Mouse (Mus musculus): ENCODE measurements around the gene Kcnh1. TPM values are rescaled to one million over a fixed set of nuclear protein-coding genes. Genes with fewer than 3 reads are reported as not detected.

Kcnh1 gene
- total and polyA plus RNA-seq, 2 experiments from 2014 or later, result 0.10 to 0.31 TPM

GRCm38 (mm10) chr1:192489908-192490825 is 299.6 kb downstream of the Kcnh1 start:
- H3K27ac ChIP-seq (ENCODE audit: low read depth), result no peak overlapping the region

GRCm38 (mm10) chr1:192497505-192497904 is 306.9 kb downstream of the Kcnh1 start:
- no peaks in the 10 kb centered on the region for H3K36me3 ChIP-seq (replicated peaks; ENCODE audit: control insufficient read depth, insufficient read depth, low read length)
- WGBS, result 59% methylated on average over 2 of the region's 2 CpGs
- ATAC-seq (ENCODE audit: insufficient read depth, low read depth) (no peak), DNase-seq (ENCODE audit: low spot score) (no peak)
- no peak overlapping the region for H3K4me2 ChIP-seq (ENCODE audit: low read depth, low read length)
- H3K9ac ChIP-seq (replicated peaks; ENCODE audit: low read depth, low read length), result no peak overlapping the region
- 0 out of 2 replicates have a peak, but pooled peaks cover 4% of the 10 kb centered on the region for H3K9me3 ChIP-seq (replicated peaks; ENCODE audit: control insufficient read depth, low read length)
- no peak for TF ChIP-seq CTCF (IDR thresholded peaks at IDR 0.05; ENCODE audit: low read depth)
- TF ChIP-seq EP300 (IDR thresholded peaks at IDR 0.05; ENCODE audit: low read depth), result no peak
- no peaks in the 10 kb centered on the region for H3K27me3 ChIP-seq (ENCODE audit: control insufficient read depth, insufficient read depth, low read length)
- no peak overlapping the region; the same call in 1 of the 2 replicates for H3K27ac ChIP-seq (ENCODE audit: low read depth)
- H3K4me3 ChIP-seq (ENCODE audit: low read depth, low read length), result no peak overlapping the region
- H3K4me1 ChIP-seq (ENCODE audit: control insufficient read depth, insufficient read depth), result no peaks in the 10 kb centered on the region

More at GRCm38 (mm10) chr1:192489908-192490825, 299.6 kb downstream of the Kcnh1 start:
- Histone ChIP-seq H3K4me1 (ENCODE audit: control insufficient read depth, insufficient read depth) (no peaks in the 10 kb centered on the region), H3K36me3 (replicated peaks; ENCODE audit: control insufficient read depth, insufficient read depth, low read length) (no peaks in the 10 kb centered on the region), H3K4me2 (ENCODE audit: low read depth, low read length) (no peak overlapping the region), H3K4me3 (ENCODE audit: low read depth, low read length) (no peak overlapping the region), H3K9ac (replicated peaks; ENCODE audit: low read depth, low read length) (no peak overlapping the region), H3K27me3 (ENCODE audit: control insufficient read depth, insufficient read depth, low read length) (no peaks in the 10 kb centered on the region), H3K9me3 (replicated peaks; ENCODE audit: control insufficient read depth, low read length) (no peaks in the 10 kb centered on the region)
- ATAC-seq (ENCODE audit: insufficient read depth, low read depth) (no peak), DNase-seq (ENCODE audit: low spot score) (no peak)
- WGBS, result 63% methylated on average over 13 of the region's 13 CpGs
- no peak for TF ChIP-seq EP300 (IDR thresholded peaks at IDR 0.05; ENCODE audit: low read depth)

- no peak for TF ChIP-seq CTCF (IDR thresholded peaks at IDR 0.05; ENCODE audit: low read depth)
- TF ChIP-seq EP300 (IDR thresholded peaks at IDR 0.05; ENCODE audit: low read depth), result no peak
- H3K9ac ChIP-seq (replicated peaks; ENCODE audit: low read depth, low read length), result no peak overlapping the region
- WGBS, result 47% methylated on average over 9 of the region's 9 CpGs
- no peaks in the 10 kb centered on the region for H3K27me3 ChIP-seq (ENCODE audit: control insufficient read depth, insufficient read depth, low read length)
- DNase-seq (ENCODE audit: low spot score), result no peak
- H3K4me3 ChIP-seq (ENCODE audit: low read depth, low read length), result no peak overlapping the region
- H3K4me2 ChIP-seq (ENCODE audit: low read depth, low read length), result no peak overlapping the region
- no peaks in the 10 kb centered on the region for H3K9me3 ChIP-seq (replicated peaks; ENCODE audit: control insufficient read depth, low read length)
- no peak overlapping the region for H3K27ac ChIP-seq (ENCODE audit: low read depth)
- H3K36me3 ChIP-seq (replicated peaks; ENCODE audit: control insufficient read depth, insufficient read depth, low read length), result no peaks in the 10 kb centered on the region
- no peak for ATAC-seq (ENCODE audit: insufficient read depth, low read depth)
- no peaks in the 10 kb centered on the region for H3K4me1 ChIP-seq (ENCODE audit: control insufficient read depth, insufficient read depth)
Measured at GRCm38 (mm10) chr1:192502016-192502415, 311.4 kb downstream of the Kcnh1 start.

- TF ChIP-seq CTCF (IDR thresholded peaks at IDR 0.05; ENCODE audit: low read depth), result no peak
- no peak for TF ChIP-seq EP300 (IDR thresholded peaks at IDR 0.05; ENCODE audit: low read depth)
- H3K9me3 ChIP-seq (replicated peaks; ENCODE audit: control insufficient read depth, low read length), result no peaks in the 10 kb centered on the region
- H3K36me3 ChIP-seq (replicated peaks; ENCODE audit: control insufficient read depth, insufficient read depth, low read length), result no peaks in the 10 kb centered on the region
- H3K4me3 ChIP-seq (ENCODE audit: low read depth, low read length), result no peak overlapping the region
- H3K27ac ChIP-seq (ENCODE audit: low read depth), result no peak overlapping the region
- ATAC-seq (ENCODE audit: insufficient read depth, low read depth) (no peak), DNase-seq (ENCODE audit: low spot score) (no peak)
- H3K27me3 ChIP-seq (ENCODE audit: control insufficient read depth, insufficient read depth, low read length), result no peaks in the 10 kb centered on the region
- no peak overlapping the region for H3K9ac ChIP-seq (replicated peaks; ENCODE audit: low read depth, low read length)
- no peaks in the 10 kb centered on the region for H3K4me1 ChIP-seq (ENCODE audit: control insufficient read depth, insufficient read depth)
- no peak overlapping the region for H3K4me2 ChIP-seq (ENCODE audit: low read depth, low read length)
Measured at GRCm38 (mm10) chr1:192502835-192503234, 312.3 kb downstream of the Kcnh1 start.

GRCm38 (mm10) chr1:192503651-192504050 is 313.1 kb downstream of the Kcnh1 start:
- Histone ChIP-seq H3K4me1 (ENCODE audit: control insufficient read depth, insufficient read depth) (no peaks in the 10 kb centered on the region), H3K27me3 (ENCODE audit: control insufficient read depth, insufficient read depth, low read length) (no peaks in the 10 kb centered on the region), H3K9me3 (replicated peaks; ENCODE audit: control insufficient read depth, low read length) (no peaks in the 10 kb centered on the region), H3K9ac (replicated peaks; ENCODE audit: low read depth, low read length) (no peak overlapping the region), H3K4me3 (ENCODE audit: low read depth, low read length) (no peak overlapping the region), H3K36me3 (replicated peaks; ENCODE audit: control insufficient read depth, insufficient read depth, low read length) (no peaks in the 10 kb centered on the region), H3K27ac (ENCODE audit: low read depth) (no peak overlapping the region), H3K4me2 (ENCODE audit: low read depth, low read length) (no peak overlapping the region)
- TF ChIP-seq EP300 (IDR thresholded peaks at IDR 0.05; ENCODE audit: low read depth) (no peak), CTCF (IDR thresholded peaks at IDR 0.05; ENCODE audit: low read depth) (no peak)
- 63% methylated on average over 4 of the region's 4 CpGs for WGBS
- ATAC-seq (ENCODE audit: insufficient read depth, low read depth) (no peak), DNase-seq (ENCODE audit: low spot score) (no peak)

Data from heart, postnatal 0 days (tissue).